Mouse (Mus musculus): ENCODE measurements around the gene Mkln1. TPM values are rescaled to one million over a fixed set of nuclear protein-coding genes. Genes with fewer than 3 reads are reported as not detected.

Gene Mkln1
- polyA plus RNA-seq (2012; rRNA removed), result 4.7 and 9.4 TPM in 2 replicates

GRCm38 (mm10) chr6:31398431-31399205 lies at the start of gene Mkln1:
Gene Mkln1 (plus strand): TSS chr6:31398735.

DNA sequence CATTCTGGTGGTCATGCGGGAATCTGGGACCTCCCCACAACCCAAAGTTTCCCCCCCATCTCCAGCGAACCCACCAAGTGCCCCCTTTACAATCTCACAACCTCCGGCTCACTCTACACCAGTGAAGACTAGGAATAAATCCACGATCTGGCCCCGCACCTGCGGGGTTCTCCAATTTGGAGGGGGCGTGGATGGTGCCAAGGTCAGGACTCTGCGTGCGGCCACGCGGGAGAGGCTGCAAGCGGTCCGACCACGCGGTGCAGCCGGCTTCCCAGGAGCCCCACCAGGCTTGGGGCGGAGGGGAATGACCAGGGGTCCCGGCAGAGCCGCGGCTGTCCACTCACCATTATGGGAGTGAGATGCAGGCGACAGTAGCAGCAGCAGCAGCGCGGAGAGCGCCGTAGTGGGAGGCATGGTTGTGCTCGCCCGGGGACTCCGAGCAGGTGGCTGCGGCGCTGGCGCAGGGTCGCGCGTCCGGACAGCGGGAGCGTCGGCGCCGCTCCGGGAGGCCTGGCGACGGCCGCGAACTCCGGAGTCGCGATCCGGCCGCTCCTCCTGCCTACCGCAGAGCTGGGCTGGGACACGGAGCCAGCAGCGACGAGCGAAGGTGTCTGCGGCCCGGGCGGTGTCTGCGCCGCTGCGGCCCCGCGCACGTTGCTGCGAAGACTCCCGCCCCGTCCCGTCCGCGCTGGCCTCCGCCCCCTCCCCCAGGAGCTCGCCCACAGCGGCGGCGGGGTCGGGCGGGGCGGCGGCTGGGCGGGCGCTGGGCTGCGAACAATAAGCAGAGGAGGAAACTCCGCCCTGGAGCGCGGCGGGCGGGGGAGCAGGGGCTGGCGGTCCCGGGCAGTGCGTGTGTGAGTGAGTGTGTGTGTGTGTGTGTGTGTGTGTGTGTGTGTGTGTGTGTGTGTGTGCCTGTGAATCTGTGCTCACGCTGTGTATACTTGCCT lies 165.0 kb downstream of the Mkln1 start, which contains the start of gene Podxl:
TSS of gene Podxl (minus strand) at position 747 of the 947 bp plus-strand sequence.

Other genes starting within 250 kb of the Mkln1 start
- 10.8 and 12.1 TPM in 2 replicates for gene Podxl, start 165.2 kb downstream of the Mkln1 start, polyA plus RNA-seq (2012; rRNA removed)